ENCODE assay signal across 17 mouse cellular contexts in genomic region chr3:152694950-152695349, GRCm38 (mm10). TPM values are rescaled to one million over a fixed set of nuclear protein-coding genes. Genes with fewer than 3 reads are reported as not detected.
"Had no signal": no experiment of that assay in that cellular context is flagged by ENCODE, and none has a peak within 500 bp of the region (broad histone marks: within the 10 kb centered on the region; RNA-seq: fewer than 3 reads in every experiment).

No protein-coding gene starts in this region.

- H3K4me2 ChIP-seq: neural tube, embryonic 13.5 days; neural tube, embryonic 15.5 days; stomach, embryonic 15.5 days had no signal

- H3K36me3 ChIP-seq: neural tube, embryonic 13.5 days; neural tube, embryonic 15.5 days; stomach, embryonic 15.5 days had no signal

- H3K27ac ChIP-seq: neural tube, embryonic 13.5 days; neural tube, embryonic 15.5 days; stomach, embryonic 15.5 days; stomach, postnatal 0 days had no signal

- H3K4me1 ChIP-seq: neural tube, embryonic 13.5 days; neural tube, embryonic 15.5 days; stomach, embryonic 15.5 days had no signal

- H3K9me3 ChIP-seq: neural tube, embryonic 13.5 days; neural tube, embryonic 15.5 days; stomach, embryonic 15.5 days had no signal

- H3K9ac ChIP-seq: neural tube, embryonic 13.5 days; neural tube, embryonic 15.5 days; stomach, embryonic 15.5 days had no signal

- H3K4me3 ChIP-seq: neural tube, embryonic 13.5 days; neural tube, embryonic 15.5 days; stomach, embryonic 15.5 days had no signal

- H3K27me3 ChIP-seq: neural tube, embryonic 13.5 days; neural tube, embryonic 15.5 days; stomach, embryonic 15.5 days had no signal

- DNase-seq: retina, postnatal 1 day; right cerebral cortex, adult 18-20 months; right cerebral cortex, postnatal 14 days; right cerebral cortex, postnatal 25 days; right cerebral cortex, postnatal 4 days; spleen, adult 18-20 months; thymus, adult 18-20 months; thymus, adult 2 months; thymus, postnatal 14 days; thymus, postnatal 25 days; thymus, postnatal 36 days; thymus, postnatal 4 days had no signal

RNA-seq across cellular contexts. Expression of gene Ak5, which starts 26.8 kb away (rescaled TPM):
- polyA plus RNA-seq: small intestine, adult 2 months had no signal
